Mouse (Mus musculus) E14TG2a.4 (cell line): ENCODE data around the gene Atp13a1.

ENCODE experiments used
- H3K27me3 ChIP-seq: 2 replicates; pipeline ENCODE4 v1.6.1; 2014; ENCODE audit warnings: low read length, control low read depth; ENCODE audit not compliant: insufficient read depth
- H3K36me3 ChIP-seq: 2 replicates; pipeline ENCODE4 v1.6.1; 2014; ENCODE audit warnings: low read length, control low read depth; ENCODE audit not compliant: insufficient read depth
- H3K4me1 ChIP-seq: replicated peaks from 2 replicates; pipeline ENCODE4 v1.6.1; 2014; ENCODE audit warnings: low read depth, low read length, control low read depth
- H3K4me3 ChIP-seq: replicated peaks from 2 replicates; pipeline ENCODE4 v1.5.1; 2014; ENCODE audit warnings: mild to moderate bottlenecking, low read length
- H3K9me3 ChIP-seq: 2 replicates; pipeline ENCODE4 v1.6.1; 2014; ENCODE audit warnings: low read length, control low read depth
- CTCF ChIP-seq: conservative IDR thresholded peaks from 2 replicates; pipeline ENCODE4 v1.5.1; 2014; ENCODE audit warnings: low read length
- NANOG ChIP-seq: IDR thresholded peaks from 2 replicates; pipeline ENCODE4 v1.6.1; 2014; ENCODE audit warnings: borderline replicate concordance, low read length, mixed read lengths
- POU5F1 ChIP-seq: IDR thresholded peaks from 2 replicates; pipeline ENCODE4 v1.6.1; 2014; ENCODE audit warnings: low read length, borderline replicate concordance

The Atp13a1 gene

GRCm38 (mm10) chr8:69790773-69791367, at the start of gene Atp13a1, which contains the start of gene Zfp866:
Gene Atp13a1 (plus strand): TSS chr8:69791163.
Gene Zfp866 (minus strand): TSS chr8:69791178.
- H3K4me3 ChIP-seq, result peak within 1 kb of the TSS; percentile 96
- no peak for TF ChIP-seq POU5F1
- TF ChIP-seq NANOG, result no peak
- no peak for TF ChIP-seq CTCF
- peaks cover 40% of the 10 kb centered on the region for H3K4me1 ChIP-seq
- H3K27me3 ChIP-seq, result no peaks in the 10 kb centered on the region
- no peaks in the 10 kb centered on the region for H3K9me3 ChIP-seq
- peaks cover 38% of the 10 kb centered on the region for H3K36me3 ChIP-seq

- no peaks in the 10 kb centered on the region for H3K27me3 ChIP-seq
- no peaks in the 10 kb centered on the region for H3K36me3 ChIP-seq
- no peaks in the 10 kb centered on the region for H3K9me3 ChIP-seq
- no peaks in the 10 kb centered on the region for H3K4me1 ChIP-seq
- no peak for TF ChIP-seq POU5F1
- TF ChIP-seq NANOG, result no peak
- no peak for TF ChIP-seq CTCF
- no peak overlapping the region for H3K4me3 ChIP-seq
Observed at GRCm38 (mm10) chr8:69741231-69741630, 49.7 kb upstream of the Atp13a1 start.

- H3K4me1 ChIP-seq, result peaks cover 17% of the 10 kb centered on the region
- TF ChIP-seq CTCF (no peak), NANOG (no peak), POU5F1 (no peak)
- H3K9me3 ChIP-seq, result no peaks in the 10 kb centered on the region
- H3K27me3 ChIP-seq, result no peaks in the 10 kb centered on the region
- peak within 1 kb of the TSS; percentile 90 for H3K4me3 ChIP-seq
- no peaks in the 10 kb centered on the region for H3K36me3 ChIP-seq
Observed at GRCm38 (mm10) chr8:69749544-69750454, 41.2 kb upstream of the Atp13a1 start, which contains the start of gene Zfp963. Gene Zfp963 (minus strand): TSS chr8:69749970.

- no peaks in the 10 kb centered on the region for H3K27me3 ChIP-seq
- H3K4me3 ChIP-seq, result no peak overlapping the region
- H3K4me1 ChIP-seq, result peaks cover 26% of the 10 kb centered on the region
- H3K36me3 ChIP-seq, result peaks cover 4% of the 10 kb centered on the region; the same call in 1 of the 2 replicates
- TF ChIP-seq CTCF, result no peak
- H3K9me3 ChIP-seq, result no peaks in the 10 kb centered on the region
Observed at GRCm38 (mm10) chr8:69752437-69752836, 38.5 kb upstream of the Atp13a1 start.

GRCm38 (mm10) chr8:69758316-69758715, 32.6 kb upstream of the Atp13a1 start:
- TF ChIP-seq CTCF (no peak), NANOG (no peak), POU5F1 (no peak)
- Histone ChIP-seq H3K27me3 (no peaks in the 10 kb centered on the region), H3K9me3 (no peaks in the 10 kb centered on the region), H3K36me3 (peaks cover 39% of the 10 kb centered on the region), H3K4me1 (peaks cover 60% of the 10 kb centered on the region), H3K4me3 (no peak overlapping the region)

- H3K27me3 ChIP-seq, result no peaks in the 10 kb centered on the region
- H3K4me1 ChIP-seq, result peaks cover 64% of the 10 kb centered on the region
- H3K9me3 ChIP-seq, result no peaks in the 10 kb centered on the region
- TF ChIP-seq POU5F1 (no peak), NANOG (peak; percentile 89), CTCF (no peak)
- no peak overlapping the region for H3K4me3 ChIP-seq
- H3K36me3 ChIP-seq, result peaks cover 69% of the 10 kb centered on the region
Observed at GRCm38 (mm10) chr8:69761814-69762445, 29.0 kb upstream of the Atp13a1 start.

GRCm38 (mm10) chr8:69771221-69771620, 19.7 kb upstream of the Atp13a1 start:
- TF ChIP-seq CTCF, result no peak
- TF ChIP-seq NANOG, result no peak
- no peak for TF ChIP-seq POU5F1
- peaks cover 54% of the 10 kb centered on the region for H3K36me3 ChIP-seq
- no peaks in the 10 kb centered on the region for H3K9me3 ChIP-seq
- H3K4me1 ChIP-seq, result peaks cover 34% of the 10 kb centered on the region
- no peak overlapping the region for H3K4me3 ChIP-seq
- H3K27me3 ChIP-seq, result no peaks in the 10 kb centered on the region

GRCm38 (mm10) chr8:69772106-69772505, 18.9 kb upstream of the Atp13a1 start:
- H3K27me3 ChIP-seq, result no peaks in the 10 kb centered on the region
- no peaks in the 10 kb centered on the region for H3K9me3 ChIP-seq
- H3K4me1 ChIP-seq, result peaks cover 39% of the 10 kb centered on the region
- peaks cover 47% of the 10 kb centered on the region for H3K36me3 ChIP-seq
- H3K4me3 ChIP-seq, result no peak overlapping the region
- no peak for TF ChIP-seq NANOG
- no peak for TF ChIP-seq POU5F1
- no peak for TF ChIP-seq CTCF
